Mouse (Mus musculus) heart, embryonic 15.5 days (tissue): Measurements from ENCODE around the gene Pigm. TPM values are rescaled to one million over a fixed set of nuclear protein-coding genes. Genes with fewer than 3 reads are reported as not detected.

Source experiments
- ATAC-seq: fragments of 200-750 bp; cut with Nextera tagmentation; replicated peaks from 2 replicates; pipeline ENCODE4 v1.8.0; 2017; ENCODE audit warnings: low read depth, moderate TSS enrichment; ENCODE audit not compliant: insufficient number of reproducible peaks, insufficient read depth, low FRiP score
- H3K27ac ChIP-seq: fragments of 300-500 bp; sonication (generic); 2 replicates; pipeline ENCODE4 v1.5.1; 2015; ENCODE audit warnings: mild to moderate bottlenecking, inconsistent platforms
- H3K27me3 ChIP-seq: fragments of 300-500 bp; sonication (generic); 2 replicates; pipeline ENCODE4 v1.6.1; 2015; ENCODE audit warnings: inconsistent platforms
- H3K36me3 ChIP-seq: fragments of 300-500 bp; sonication (generic); 2 replicates; pipeline ENCODE4 v1.6.1; 2015; ENCODE audit warnings: mild to moderate bottlenecking, inconsistent platforms
- H3K4me1 ChIP-seq: fragments of 300-500 bp; sonication (generic); replicated peaks from 2 replicates; pipeline ENCODE4 v1.6.1; 2015; ENCODE audit warnings: inconsistent platforms
- H3K4me2 ChIP-seq: fragments of 300-500 bp; sonication (generic); 2 replicates; pipeline ENCODE4 v1.6.1; 2015; ENCODE audit warnings: inconsistent platforms, mild to moderate bottlenecking, moderate library complexity
- H3K4me3 ChIP-seq: fragments of 300-500 bp; sonication (generic); 2 replicates; pipeline ENCODE4 v1.5.1; 2015; ENCODE audit warnings: mild to moderate bottlenecking, inconsistent platforms
- H3K9ac ChIP-seq: fragments of 300-500 bp; sonication (generic); 2 replicates; pipeline ENCODE4 v1.6.1; 2015; ENCODE audit warnings: mild to moderate bottlenecking, inconsistent platforms
- H3K9me3 ChIP-seq: fragments of 300-500 bp; sonication (generic); replicated peaks from 2 replicates; pipeline ENCODE4 v1.6.1; 2016; ENCODE audit warnings: inconsistent platforms
- WGBS: fragments of 180-500 bp; shearing (Covaris S2); methylation state at CpG from one replicate; pipeline ENCODE4 v1.1.7; 2015; ENCODE audit warnings: mixed read lengths; 5-methylcytosine and 5-hydroxymethylcytosine counted together
- polyA plus RNA-seq: library from polyadenylated mRNA; unstranded; fragments of >200 nt; fragmentation: Nextera tagmentation; extraction: Ambion mirVana; gene quantifications from 2 replicates; pipeline ENCODE4 v1.2.1, GENCODE M21; 2015

The Pigm gene
- polyA plus RNA-seq, 1 experiment from 2014 or later, result 3.2 TPM

- Histone ChIP-seq H3K36me3 (no peaks in the 10 kb centered on the region), H3K9me3 (no peaks in the 10 kb centered on the region), H3K27me3 (peaks cover 89% of the 10 kb centered on the region), H3K27ac (no peak overlapping the region), H3K4me2 (no peak overlapping the region), H3K4me3 (no peak overlapping the region), H3K4me1 (peaks cover 12% of the 10 kb centered on the region), H3K9ac (no peak overlapping the region)
- 36% methylated on average over 2 of the region's 2 CpGs for WGBS
- ATAC-seq, result no peak
Observed at GRCm38 (mm10) chr1:172337411-172338185, 38.7 kb upstream of the Pigm start.

GRCm38 (mm10) chr1:172340729-172341321 lies 35.5 kb upstream of the Pigm start, which contains the start of gene Kcnj10:
Kcnj10 (plus strand) TSS chr1:172341210.
- Histone ChIP-seq H3K27ac (no peak within 1 kb of the TSS), H3K36me3 (no peaks in the 10 kb centered on the region), H3K27me3 (peaks cover 66% of the 10 kb centered on the region), H3K9me3 (no peaks in the 10 kb centered on the region), H3K4me3 (peak within 1 kb of the TSS; percentile 43), H3K4me2 (peak within 1 kb of the TSS; percentile 65), H3K9ac (no peak within 1 kb of the TSS), H3K4me1 (peaks cover 12% of the 10 kb centered on the region)
- WGBS, result 2% methylated on average over 38 of the region's 38 CpGs
- ATAC-seq, result peak; percentile 79

GRCm38 (mm10) chr1:172341386-172341785 lies 35.0 kb upstream of the Pigm start:
- H3K9ac ChIP-seq, result no peak overlapping the region

GRCm38 (mm10) chr1:172342729-172343128 lies 33.6 kb upstream of the Pigm start:
- H3K27me3 ChIP-seq, result peaks cover 59% of the 10 kb centered on the region
- ATAC-seq, result no peak
- no peaks in the 10 kb centered on the region for H3K36me3 ChIP-seq
- no peak overlapping the region for H3K27ac ChIP-seq
- H3K4me3 ChIP-seq, result no peak overlapping the region
- 64% methylated on average over 3 of the region's 3 CpGs for WGBS
- H3K4me1 ChIP-seq, result peaks cover 12% of the 10 kb centered on the region
- no peak overlapping the region for H3K9ac ChIP-seq
- H3K9me3 ChIP-seq, result no peaks in the 10 kb centered on the region
- no peak overlapping the region for H3K4me2 ChIP-seq

More at GRCm38 (mm10) chr1:172341386-172341785, 35.0 kb upstream of the Pigm start:
- Histone ChIP-seq H3K4me2 (peak overlapping the region; percentile 65), H3K27me3 (peaks cover 60% of the 10 kb centered on the region), H3K36me3 (no peaks in the 10 kb centered on the region), H3K9me3 (no peaks in the 10 kb centered on the region), H3K4me1 (peaks cover 12% of the 10 kb centered on the region), H3K4me3 (peak overlapping the region; percentile 43), H3K27ac (no peak overlapping the region)
- no peak for ATAC-seq
- WGBS, result 14% methylated on average over 10 of the region's 10 CpGs

- no peak for ATAC-seq
- Histone ChIP-seq H3K4me1 (peaks cover 12% of the 10 kb centered on the region), H3K4me3 (no peak overlapping the region), H3K9ac (no peak overlapping the region), H3K9me3 (no peaks in the 10 kb centered on the region), H3K27ac (no peak overlapping the region), H3K27me3 (peaks cover 61% of the 10 kb centered on the region), H3K36me3 (no peaks in the 10 kb centered on the region), H3K4me2 (no peak overlapping the region)
- WGBS, result 61% methylated on average over 3 of the region's 3 CpGs
Observed at GRCm38 (mm10) chr1:172343914-172344313, 32.4 kb upstream of the Pigm start.

GRCm38 (mm10) chr1:172344820-172345219 lies 31.5 kb upstream of the Pigm start:
- Histone ChIP-seq H3K4me1 (peaks cover 12% of the 10 kb centered on the region), H3K9me3 (no peaks in the 10 kb centered on the region), H3K27ac (no peak overlapping the region), H3K4me3 (no peak overlapping the region), H3K27me3 (peaks cover 62% of the 10 kb centered on the region), H3K36me3 (no peaks in the 10 kb centered on the region), H3K9ac (no peak overlapping the region), H3K4me2 (no peak overlapping the region)
- no peak for ATAC-seq
- 77% methylated on average over 7 of the region's 7 CpGs for WGBS

GRCm38 (mm10) chr1:172346707-172347106 lies 29.6 kb upstream of the Pigm start:
- no peaks in the 10 kb centered on the region for H3K36me3 ChIP-seq
- H3K4me3 ChIP-seq, result no peak overlapping the region
- H3K4me1 ChIP-seq, result peaks cover 9% of the 10 kb centered on the region
- H3K9ac ChIP-seq, result no peak overlapping the region
- 74% methylated on average over 10 of the region's 10 CpGs for WGBS
- H3K27ac ChIP-seq, result no peak overlapping the region
- no peaks in the 10 kb centered on the region for H3K9me3 ChIP-seq
- peaks cover 64% of the 10 kb centered on the region for H3K27me3 ChIP-seq
- no peak for ATAC-seq
- H3K4me2 ChIP-seq, result no peak overlapping the region

- Histone ChIP-seq H3K27ac (no peak overlapping the region), H3K9ac (no peak overlapping the region), H3K9me3 (no peaks in the 10 kb centered on the region), H3K4me2 (no peak overlapping the region), H3K4me3 (no peak overlapping the region), H3K4me1 (peaks cover 9% of the 10 kb centered on the region), H3K36me3 (no peaks in the 10 kb centered on the region), H3K27me3 (peaks cover 63% of the 10 kb centered on the region)
- whole genome bisulfite sequencing, result 83% methylated on average over 12 of the region's 12 CpGs
- no peak for ATAC-seq
Observed at GRCm38 (mm10) chr1:172347382-172347781, 29.0 kb upstream of the Pigm start.

- Histone ChIP-seq H3K9ac (no peak overlapping the region), H3K27ac (no peak overlapping the region), H3K27me3 (peaks cover 59% of the 10 kb centered on the region), H3K4me1 (peaks cover 9% of the 10 kb centered on the region), H3K36me3 (no peaks in the 10 kb centered on the region), H3K4me2 (no peak overlapping the region), H3K4me3 (no peak overlapping the region), H3K9me3 (no peaks in the 10 kb centered on the region)
- WGBS, result 77% methylated on average over 5 of the region's 5 CpGs
- ATAC-seq, result no peak
Observed at GRCm38 (mm10) chr1:172349504-172349903, 26.8 kb upstream of the Pigm start.

- Histone ChIP-seq H3K4me3 (no peak overlapping the region), H3K9me3 (no peaks in the 10 kb centered on the region), H3K27ac (no peak overlapping the region), H3K36me3 (no peaks in the 10 kb centered on the region), H3K4me2 (0 out of 2 replicates have a peak overlapping the region, but pooled peaks have one; percentile 26), H3K4me1 (peaks cover 9% of the 10 kb centered on the region), H3K27me3 (peaks cover 59% of the 10 kb centered on the region), H3K9ac (no peak overlapping the region)
- no peak for ATAC-seq
- 16% methylated on average over 18 of the region's 19 CpGs for WGBS
Observed at GRCm38 (mm10) chr1:172349916-172350812, 26.2 kb upstream of the Pigm start.

GRCm38 (mm10) chr1:172352001-172352400 lies 24.3 kb upstream of the Pigm start:
- Histone ChIP-seq H3K9me3 (no peaks in the 10 kb centered on the region), H3K4me3 (no peak overlapping the region), H3K4me2 (no peak overlapping the region), H3K27me3 (peaks cover 60% of the 10 kb centered on the region), H3K4me1 (peaks cover 9% of the 10 kb centered on the region), H3K9ac (no peak overlapping the region), H3K36me3 (no peaks in the 10 kb centered on the region), H3K27ac (no peak overlapping the region)
- no peak for ATAC-seq
- 60% methylated on average over 6 of the region's 6 CpGs for WGBS
